Comparison of ENCODE assay signal across 13 mouse cellular contexts in genomic region chr1:98144845-98145244, GRCm38 (mm10). TPM values are rescaled to one million over a fixed set of nuclear protein-coding genes. Genes with fewer than 3 reads are reported as not detected.
DNase-seq lines count a peak whose midpoint lies in the region; ATAC-seq and TF ChIP-seq lines count a peak whose summit lies in the region.
"Had no signal": no experiment of that assay in that cellular context is flagged by ENCODE, and none has a peak within 500 bp of the region (broad histone marks: within the 10 kb centered on the region; RNA-seq: fewer than 3 reads in every experiment).

No protein-coding gene starts in this region.

- H3K36me3 ChIP-seq in hindbrain, embryonic 16.5 days (ENCODE audit: control insufficient read depth, insufficient read depth, low read length) = no peaks in the 10 kb centered on the region
- H3K36me3 ChIP-seq: neural tube, embryonic 12.5 days had no signal

- no peak overlapping the region for H3K27ac ChIP-seq in layer of hippocampus, adult 2 months
- no peak overlapping the region for H3K27ac ChIP-seq in hindbrain, embryonic 16.5 days (ENCODE audit: low read depth, low read length)
- H3K27ac ChIP-seq: neural tube, embryonic 12.5 days had no signal

- no peak overlapping the region for H3K4me3 ChIP-seq in layer of hippocampus, adult 2 months
- no peak overlapping the region for H3K4me3 ChIP-seq in hindbrain, embryonic 16.5 days (ENCODE audit: low read length)
- H3K4me3 ChIP-seq: megakaryocyte, embryonic 14.5 days; neural tube, embryonic 12.5 days had no signal

- no peaks in the 10 kb centered on the region for H3K9me3 ChIP-seq in hindbrain, embryonic 16.5 days (ENCODE audit: control insufficient read depth, low read length)
- H3K9me3 ChIP-seq: neural tube, embryonic 12.5 days had no signal

- no peak overlapping the region for H3K9ac ChIP-seq in hindbrain, embryonic 16.5 days (ENCODE audit: low read depth, low read length)
- H3K9ac ChIP-seq: neural tube, embryonic 12.5 days had no signal

- TF ChIP-seq CTCF in layer of hippocampus, adult 2 months (conservative IDR thresholded peaks at IDR 0.05) = peak; percentile 60

- 100% methylated on average over 1 of the region's 1 CpGs for WGBS in hindbrain, embryonic 16.5 days

- no peak for ATAC-seq in hindbrain, embryonic 16.5 days

- H3K27me3 ChIP-seq in hindbrain, embryonic 16.5 days (replicated peaks; ENCODE audit: control insufficient read depth, insufficient read depth, low read length) = no peaks in the 10 kb centered on the region
- H3K27me3 ChIP-seq: megakaryocyte, embryonic 14.5 days; neural tube, embryonic 12.5 days had no signal

- DNase-seq in adrenal gland, postnatal 14 days = peak; percentile 12
- DNase-seq in adrenal gland, adult 18-20 months (ENCODE audit: low spot score in 2 of 2) = no peak
- no peak for DNase-seq in layer of hippocampus, adult 2 months (ENCODE audit: low spot score in 2 of 2)
- DNase-seq in layer of hippocampus, adult 9-11 months = no peak
- DNase-seq in 416B (ENCODE audit: low read depth) = peak; percentile 34
- DNase-seq in c-Kit-positive CD71-positive TER-119-negative erythroid progenitor cells, embryonic 14.5 days (ENCODE audit: low read depth) = peak; percentile 7
- no peak for DNase-seq in neural tube, embryonic 10.5 days (ENCODE audit: extremely low spot score, low spot score)
- DNase-seq: B cell, adult 2 months; embryo, embryonic 11 days; right cerebral cortex, adult 18-20 months had no signal

- no peaks in the 10 kb centered on the region for H3K4me1 ChIP-seq in hindbrain, embryonic 16.5 days (ENCODE audit: control insufficient read depth, insufficient read depth, low read depth, low read length)
- H3K4me1 ChIP-seq: megakaryocyte, embryonic 14.5 days; neural tube, embryonic 12.5 days had no signal

- H3K4me2 ChIP-seq in hindbrain, embryonic 16.5 days (ENCODE audit: low read length) = no peak overlapping the region
- H3K4me2 ChIP-seq: neural tube, embryonic 12.5 days had no signal

RNA-seq across cellular contexts. Expression of gene Pam, which starts 49.4 kb away (rescaled TPM):
- total RNA-seq in adrenal gland, postnatal 14 days (2021) = 237 and 245 TPM in 2 replicates
- 100 to 1,000 TPM; 308 to 351 TPM for total RNA-seq in adrenal gland, adult 18-20 months (2021)
- total RNA-seq in layer of hippocampus, adult 2 months (2021) = 100 to 1,000 TPM; 193 to 200 TPM
- polyA plus RNA-seq in hindbrain, embryonic 16.5 days (2015; fragmentation: Nextera tagmentation; extraction: Ambion mirVana) = 22.3 and 25.1 TPM in 2 replicates

Comparison
In these comparisons a context has a peak if more than half of its experiments do, and no peak if none do; other contexts are left out.
1. DNase-seq: peak in adrenal gland, postnatal 14 days (single experiment), 416B (single experiment) and c-Kit-positive CD71-positive TER-119-negative erythroid progenitor cells, embryonic 14.5 days (single experiment); none in adrenal gland, adult 18-20 months (0 of 2), layer of hippocampus, adult 2 months (0 of 2), layer of hippocampus, adult 9-11 months (single experiment) and neural tube, embryonic 10.5 days (single experiment).